Mouse (Mus musculus): ENCODE measurements at regions not wholly inside any gene's neighbourhood (a gene's known extent, or its start where the extent isn't known, plus 50 kb on each side); places are given as distances from the start of the nearest gene placed in this dataset.

DNA sequence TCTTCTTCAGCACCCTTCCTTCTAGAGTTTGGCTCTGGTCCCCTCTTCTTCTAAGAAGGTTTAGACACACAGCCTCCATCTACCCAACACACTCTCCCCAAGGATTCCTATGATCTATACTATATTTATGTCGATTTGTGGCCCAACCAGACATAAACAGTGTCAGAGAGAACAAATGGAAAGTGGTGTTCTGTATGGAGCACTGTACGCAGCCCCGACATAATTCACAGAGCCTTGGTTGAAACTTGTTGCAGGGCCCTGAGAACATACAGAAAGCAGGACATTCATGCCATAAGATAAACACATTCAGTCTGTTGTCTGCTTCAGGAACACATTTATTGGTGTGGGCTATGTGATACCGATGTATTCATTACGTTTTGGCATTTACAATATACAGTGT, 463.7 kb upstream of the Pou3f3 start:
- peaks cover 9% of the 10 kb centered on the region for H3K4me1 ChIP-seq (ENCODE audit: control insufficient read depth, insufficient read depth, low read length)
- H3K4me3 ChIP-seq (ENCODE audit: low read depth, low read length) = no peak overlapping the region
- H3K4me2 ChIP-seq (ENCODE audit: low read length) = no peak overlapping the region
- H3K27ac ChIP-seq (ENCODE audit: low read length) = no peak overlapping the region
- no peaks in the 10 kb centered on the region for H3K36me3 ChIP-seq (ENCODE audit: control insufficient read depth, insufficient read depth, low read length)
- no peak for ATAC-seq
- H3K27me3 ChIP-seq (ENCODE audit: control insufficient read depth, insufficient read depth, low read depth, low read length) = no peaks in the 10 kb centered on the region
- WGBS = 94% methylated on average over 5 of the region's 5 CpGs
- H3K9me3 ChIP-seq (replicated peaks; ENCODE audit: control insufficient read depth, low read length, poor library complexity, severe bottlenecking) = no peaks in the 10 kb centered on the region
- H3K9ac ChIP-seq (ENCODE audit: low read depth, low read length) = no peak overlapping the region

DNA sequence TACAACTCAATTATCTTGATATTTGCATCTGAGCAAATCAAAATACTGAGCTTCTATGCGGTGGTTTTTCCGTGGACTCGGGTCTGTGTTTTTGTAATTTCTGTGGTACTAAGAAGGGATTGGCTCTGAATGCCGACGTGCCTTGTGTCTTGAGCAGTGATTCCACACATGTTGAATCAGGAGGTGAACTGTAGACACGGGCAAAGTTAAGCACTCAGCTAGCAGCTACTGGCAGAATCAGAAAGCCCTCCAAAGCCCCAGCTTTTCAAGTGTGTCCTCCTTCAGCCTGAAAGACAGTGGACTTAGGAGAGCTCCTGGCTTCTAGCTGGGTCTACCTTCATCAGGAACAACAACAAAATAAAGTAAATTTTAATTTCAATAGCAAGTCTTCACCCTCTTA, 462.9 kb upstream of the Pou3f3 start:
- Histone ChIP-seq H3K4me1 (ENCODE audit: control insufficient read depth, insufficient read depth, low read length) (peaks cover 9% of the 10 kb centered on the region), H3K4me2 (ENCODE audit: low read length) (no peak overlapping the region), H3K4me3 (ENCODE audit: low read depth, low read length) (no peak overlapping the region), H3K36me3 (ENCODE audit: control insufficient read depth, insufficient read depth, low read length) (no peaks in the 10 kb centered on the region), H3K27ac (ENCODE audit: low read length) (no peak overlapping the region), H3K9me3 (replicated peaks; ENCODE audit: control insufficient read depth, low read length, poor library complexity, severe bottlenecking) (no peaks in the 10 kb centered on the region), H3K9ac (ENCODE audit: low read depth, low read length) (no peak overlapping the region), H3K27me3 (ENCODE audit: control insufficient read depth, insufficient read depth, low read depth, low read length) (no peaks in the 10 kb centered on the region)
- 65% methylated on average over 6 of the region's 6 CpGs for WGBS
- no peak for ATAC-seq

- Histone ChIP-seq H3K36me3 (ENCODE audit: control insufficient read depth, insufficient read depth, low read length) (no peaks in the 10 kb centered on the region), H3K27me3 (ENCODE audit: control insufficient read depth, insufficient read depth, low read depth, low read length) (no peaks in the 10 kb centered on the region), H3K4me1 (ENCODE audit: control insufficient read depth, insufficient read depth, low read length) (peaks cover 9% of the 10 kb centered on the region), H3K27ac (ENCODE audit: low read length) (no peak overlapping the region), H3K4me2 (ENCODE audit: low read length) (peak overlapping the region; percentile 19; the same call in 1 of the 2 replicates), H3K4me3 (ENCODE audit: low read depth, low read length) (no peak overlapping the region), H3K9ac (ENCODE audit: low read depth, low read length) (no peak overlapping the region), H3K9me3 (replicated peaks; ENCODE audit: control insufficient read depth, low read length, poor library complexity, severe bottlenecking) (no peaks in the 10 kb centered on the region)
- peak; percentile 66 for ATAC-seq
- 4% methylated on average over 10 of the region's 10 CpGs for WGBS
These were observed 462.3 kb upstream of the Pou3f3 start for GRCm38 (mm10) chr1:42233289-42233688.

DNA sequence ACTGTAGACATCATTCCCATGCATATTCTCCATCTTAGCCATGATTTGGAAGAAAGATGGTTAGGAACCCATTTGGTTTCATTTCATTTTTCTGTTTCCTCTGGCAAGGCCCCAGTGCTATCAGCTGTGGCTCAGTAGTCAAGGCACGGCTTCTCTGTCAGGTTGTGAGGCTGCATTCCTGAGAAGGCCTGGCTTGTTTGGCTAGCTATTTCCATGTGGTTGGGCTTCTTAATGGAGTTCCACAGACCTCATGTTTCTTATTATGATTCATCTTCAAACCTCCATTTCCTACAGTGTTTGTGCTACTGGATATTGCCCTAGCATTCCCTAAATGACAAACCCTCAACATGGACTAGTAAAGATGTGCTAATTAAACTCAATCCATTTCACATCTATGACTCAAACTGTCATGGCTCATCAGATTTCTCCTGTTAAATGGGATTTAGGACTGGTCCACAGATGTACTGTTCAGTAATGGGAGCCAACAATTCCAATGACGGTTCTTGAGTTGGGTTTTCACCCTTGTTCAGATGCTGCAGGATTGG, 459.0 kb upstream of the Pou3f3 start:
- 88% methylated on average over 2 of the region's 2 CpGs for WGBS

GRCm38 (mm10) chr1:42238408-42238807, 457.2 kb upstream of the Pou3f3 start:
- 87% methylated on average over 3 of the region's 3 CpGs for WGBS
- no peak overlapping the region for H3K27ac ChIP-seq (ENCODE audit: low read length)
- no peak overlapping the region for H3K4me3 ChIP-seq (ENCODE audit: low read depth, low read length)
- H3K27me3 ChIP-seq (ENCODE audit: control insufficient read depth, insufficient read depth, low read depth, low read length) = no peaks in the 10 kb centered on the region
- no peak for ATAC-seq
- H3K9ac ChIP-seq (ENCODE audit: low read depth, low read length) = no peak overlapping the region
- peaks cover 12% of the 10 kb centered on the region for H3K4me1 ChIP-seq (ENCODE audit: control insufficient read depth, insufficient read depth, low read length)
- no peaks in the 10 kb centered on the region for H3K9me3 ChIP-seq (replicated peaks; ENCODE audit: control insufficient read depth, low read length, poor library complexity, severe bottlenecking)
- no peak overlapping the region for H3K4me2 ChIP-seq (ENCODE audit: low read length)
- H3K36me3 ChIP-seq (ENCODE audit: control insufficient read depth, insufficient read depth, low read length) = no peaks in the 10 kb centered on the region

More for the DNA sequence above, 459.0 kb upstream of the Pou3f3 start:
- Histone ChIP-seq H3K27me3 (ENCODE audit: control insufficient read depth, insufficient read depth, low read depth, low read length) (no peaks in the 10 kb centered on the region), H3K27ac (ENCODE audit: low read length) (no peak overlapping the region), H3K4me3 (ENCODE audit: low read depth, low read length) (no peak overlapping the region), H3K4me1 (ENCODE audit: control insufficient read depth, insufficient read depth, low read length) (peaks cover 9% of the 10 kb centered on the region), H3K9me3 (replicated peaks; ENCODE audit: control insufficient read depth, low read length, poor library complexity, severe bottlenecking) (no peaks in the 10 kb centered on the region), H3K9ac (ENCODE audit: low read depth, low read length) (no peak overlapping the region), H3K4me2 (ENCODE audit: low read length) (no peak overlapping the region), H3K36me3 (ENCODE audit: control insufficient read depth, insufficient read depth, low read length) (no peaks in the 10 kb centered on the region)
- no peak for ATAC-seq

- Histone ChIP-seq H3K36me3 (ENCODE audit: control insufficient read depth, insufficient read depth, low read length) (no peaks in the 10 kb centered on the region), H3K4me3 (ENCODE audit: low read depth, low read length) (no peak overlapping the region), H3K9ac (ENCODE audit: low read depth, low read length) (no peak overlapping the region), H3K9me3 (replicated peaks; ENCODE audit: control insufficient read depth, low read length, poor library complexity, severe bottlenecking) (no peaks in the 10 kb centered on the region), H3K4me1 (ENCODE audit: control insufficient read depth, insufficient read depth, low read length) (peaks cover 16% of the 10 kb centered on the region), H3K27ac (ENCODE audit: low read length) (no peak overlapping the region), H3K27me3 (ENCODE audit: control insufficient read depth, insufficient read depth, low read depth, low read length) (no peaks in the 10 kb centered on the region), H3K4me2 (ENCODE audit: low read length) (no peak overlapping the region)
- WGBS = 63% methylated on average over 9 of the region's 9 CpGs
- no peak for ATAC-seq
These were observed 454.4 kb upstream of the Pou3f3 start for GRCm38 (mm10) chr1:42241172-42241571.

DNA sequence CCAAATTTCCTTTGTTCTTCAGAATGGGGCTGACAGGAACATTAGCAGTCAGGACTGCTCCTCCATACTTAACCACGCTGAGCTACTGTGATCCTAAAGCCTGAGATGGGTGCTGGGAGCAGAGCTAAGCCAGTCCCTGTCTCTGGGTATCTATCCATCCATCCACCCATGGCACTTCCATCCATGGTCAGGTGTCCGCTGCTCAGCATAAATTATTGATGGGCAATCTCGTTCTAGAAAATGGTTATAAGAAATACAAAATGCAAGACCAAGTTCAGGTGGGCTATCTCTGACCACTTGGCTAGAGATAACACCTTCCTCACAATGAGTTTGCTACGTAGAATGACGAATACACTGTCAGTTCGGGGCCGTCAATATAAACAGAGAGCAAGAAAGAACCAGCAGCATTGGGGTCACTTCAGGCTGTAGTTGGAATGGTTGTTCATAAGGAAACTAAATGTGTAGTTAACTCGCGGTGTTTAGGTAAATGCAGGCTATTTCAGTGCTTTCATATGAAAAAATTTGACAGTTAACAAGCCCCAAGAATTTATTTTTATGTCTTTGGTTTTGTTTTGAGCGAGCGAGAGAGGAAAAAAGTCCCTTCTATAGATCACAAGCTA, 453.9 kb upstream of the Pou3f3 start:
- Histone ChIP-seq H3K27ac (ENCODE audit: low read length) (no peak overlapping the region), H3K4me1 (ENCODE audit: control insufficient read depth, insufficient read depth, low read length) (peaks cover 16% of the 10 kb centered on the region), H3K4me2 (ENCODE audit: low read length) (no peak overlapping the region), H3K36me3 (ENCODE audit: control insufficient read depth, insufficient read depth, low read length) (no peaks in the 10 kb centered on the region), H3K9me3 (replicated peaks; ENCODE audit: control insufficient read depth, low read length, poor library complexity, severe bottlenecking) (no peaks in the 10 kb centered on the region), H3K27me3 (ENCODE audit: control insufficient read depth, insufficient read depth, low read depth, low read length) (no peaks in the 10 kb centered on the region), H3K9ac (ENCODE audit: low read depth, low read length) (no peak overlapping the region), H3K4me3 (ENCODE audit: low read depth, low read length) (no peak overlapping the region)
- 92% methylated on average over 11 of the region's 11 CpGs for WGBS
- ATAC-seq = no peak

- Histone ChIP-seq H3K9ac (ENCODE audit: low read depth, low read length) (peak overlapping the region; percentile 22; the same call in 1 of the 2 replicates), H3K9me3 (replicated peaks; ENCODE audit: control insufficient read depth, low read length, poor library complexity, severe bottlenecking) (no peaks in the 10 kb centered on the region), H3K4me3 (ENCODE audit: low read depth, low read length) (no peak overlapping the region), H3K27ac (ENCODE audit: low read length) (peak overlapping the region; percentile 59), H3K27me3 (ENCODE audit: control insufficient read depth, insufficient read depth, low read depth, low read length) (no peaks in the 10 kb centered on the region), H3K4me1 (ENCODE audit: control insufficient read depth, insufficient read depth, low read length) (peaks cover 16% of the 10 kb centered on the region), H3K36me3 (ENCODE audit: control insufficient read depth, insufficient read depth, low read length) (no peaks in the 10 kb centered on the region), H3K4me2 (ENCODE audit: low read length) (peak overlapping the region; percentile 43; the same call in 1 of the 2 replicates)
- peak; percentile 63; the same call in 1 of the 2 replicates for ATAC-seq
- WGBS = 17% methylated on average over 15 of the region's 15 CpGs
These were observed 452.7 kb upstream of the Pou3f3 start for GRCm38 (mm10) chr1:42242586-42243457.

DNA sequence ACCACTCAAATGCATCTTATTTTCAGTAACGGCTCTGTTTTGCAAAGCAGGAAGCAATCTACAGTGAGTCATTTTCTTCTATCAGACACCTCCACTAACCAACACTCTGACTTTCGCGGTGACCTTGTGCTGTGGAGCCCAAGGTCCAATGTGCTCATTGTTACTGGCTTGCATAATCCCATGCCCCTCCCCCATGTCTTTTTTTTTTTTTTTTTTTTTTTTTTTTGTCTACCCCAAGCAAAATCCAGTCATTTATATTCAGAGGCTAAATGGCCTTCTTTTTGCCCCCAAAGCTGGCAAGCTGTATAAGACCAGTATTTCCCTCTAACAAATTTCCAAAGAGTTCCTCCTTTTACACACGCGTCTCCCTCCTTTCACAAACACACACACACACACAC, 452.1 kb upstream of the Pou3f3 start:
- H3K4me3 ChIP-seq (ENCODE audit: low read depth, low read length) = peak overlapping the region; percentile 16
- peak overlapping the region; percentile 59 for H3K27ac ChIP-seq (ENCODE audit: low read length)
- H3K4me2 ChIP-seq (ENCODE audit: low read length) = peak overlapping the region; percentile 43
- H3K4me1 ChIP-seq (ENCODE audit: control insufficient read depth, insufficient read depth, low read length) = peaks cover 16% of the 10 kb centered on the region
- no peaks in the 10 kb centered on the region for H3K27me3 ChIP-seq (ENCODE audit: control insufficient read depth, insufficient read depth, low read depth, low read length)
- ATAC-seq = peak; percentile 67
- H3K9ac ChIP-seq (ENCODE audit: low read depth, low read length) = no peak overlapping the region
- 8% methylated on average over 5 of the region's 5 CpGs for WGBS
- H3K36me3 ChIP-seq (ENCODE audit: control insufficient read depth, insufficient read depth, low read length) = no peaks in the 10 kb centered on the region
- H3K9me3 ChIP-seq (replicated peaks; ENCODE audit: control insufficient read depth, low read length, poor library complexity, severe bottlenecking) = no peaks in the 10 kb centered on the region
